Mouse (Mus musculus): ENCODE measurements around the gene Jak1. TPM values are rescaled to one million over a fixed set of nuclear protein-coding genes. Genes with fewer than 3 reads are reported as not detected.

The Jak1 gene
- polyA plus RNA-seq, 1 experiment: 127 TPM

DNA sequence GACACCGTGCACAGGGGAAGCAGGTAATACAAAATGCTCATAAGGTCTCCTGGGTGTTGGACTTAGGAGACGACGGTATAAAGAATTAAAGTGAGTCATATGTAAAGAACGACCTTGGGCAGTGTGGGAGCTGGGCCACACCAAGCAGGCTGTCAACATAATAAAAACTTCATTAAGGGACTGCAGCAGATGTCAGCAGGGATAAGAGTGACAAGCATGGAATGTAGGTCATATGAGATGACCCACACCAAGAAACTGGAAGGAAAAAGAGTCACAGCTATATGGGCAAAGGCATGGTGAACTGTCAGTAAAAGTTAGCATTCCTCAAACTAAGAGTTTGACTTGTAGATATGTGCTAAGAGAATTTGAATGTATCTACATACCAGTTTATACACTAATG lies 120.7 kb downstream of the Jak1 start:
- H3K4me3 ChIP-seq (ENCODE audit: insufficient read depth, low read length): no peak overlapping the region
- TF ChIP-seq CTCF (IDR thresholded peaks at IDR 0.05; ENCODE audit: low read depth, low read length): no peak
- no peak for TF ChIP-seq POLR2A (IDR thresholded peaks at IDR 0.05; ENCODE audit: borderline replicate concordance, low read depth, low read length)
- no peak overlapping the region for H3K27ac ChIP-seq (ENCODE audit: insufficient read depth, low read depth, low read length)
- H3K4me1 ChIP-seq (ENCODE audit: control insufficient read depth, insufficient read depth, low read length): peaks cover 5% of the 10 kb centered on the region; the same call in 1 of the 2 replicates

GRCm38 (mm10) chr4:101143901-101144300 lies 121.2 kb downstream of the Jak1 start:
- Histone ChIP-seq H3K27ac (ENCODE audit: insufficient read depth, low read depth, low read length) (no peak overlapping the region), H3K4me1 (ENCODE audit: control insufficient read depth, insufficient read depth, low read length) (peaks cover 5% of the 10 kb centered on the region; the same call in 1 of the 2 replicates), H3K4me3 (ENCODE audit: insufficient read depth, low read length) (no peak overlapping the region)
- no peak for TF ChIP-seq POLR2A (IDR thresholded peaks at IDR 0.05; ENCODE audit: borderline replicate concordance, low read depth, low read length)
- no peak for TF ChIP-seq CTCF (IDR thresholded peaks at IDR 0.05; ENCODE audit: low read depth, low read length)

DNA sequence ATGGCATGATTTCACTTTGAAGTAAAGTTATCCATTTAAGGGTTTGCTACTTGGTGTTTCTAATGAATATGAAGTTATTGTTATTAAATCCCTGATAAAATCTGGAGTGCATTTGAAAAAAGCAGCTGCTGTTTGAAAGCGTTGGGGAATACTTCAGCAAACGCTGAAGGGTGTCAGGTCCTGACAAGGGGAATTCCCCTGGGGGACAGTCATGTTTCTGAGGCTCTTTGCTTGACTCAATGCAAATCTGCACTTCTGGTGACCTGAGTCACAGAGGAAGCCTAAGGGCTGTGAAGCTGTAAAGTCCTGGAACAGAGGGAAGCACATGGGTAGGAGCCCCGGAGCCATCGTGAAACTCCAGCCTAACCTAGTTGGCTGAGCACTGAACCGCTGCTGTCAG lies 123.3 kb downstream of the Jak1 start:
- TF ChIP-seq POLR2A (IDR thresholded peaks at IDR 0.05; ENCODE audit: borderline replicate concordance, low read depth, low read length): no peak
- TF ChIP-seq CTCF (IDR thresholded peaks at IDR 0.05; ENCODE audit: low read depth, low read length): no peak
- Histone ChIP-seq H3K4me3 (ENCODE audit: insufficient read depth, low read length) (no peak overlapping the region), H3K4me1 (ENCODE audit: control insufficient read depth, insufficient read depth, low read length) (peaks cover 5% of the 10 kb centered on the region; the same call in 1 of the 2 replicates), H3K27ac (ENCODE audit: insufficient read depth, low read depth, low read length) (no peak overlapping the region)

DNA sequence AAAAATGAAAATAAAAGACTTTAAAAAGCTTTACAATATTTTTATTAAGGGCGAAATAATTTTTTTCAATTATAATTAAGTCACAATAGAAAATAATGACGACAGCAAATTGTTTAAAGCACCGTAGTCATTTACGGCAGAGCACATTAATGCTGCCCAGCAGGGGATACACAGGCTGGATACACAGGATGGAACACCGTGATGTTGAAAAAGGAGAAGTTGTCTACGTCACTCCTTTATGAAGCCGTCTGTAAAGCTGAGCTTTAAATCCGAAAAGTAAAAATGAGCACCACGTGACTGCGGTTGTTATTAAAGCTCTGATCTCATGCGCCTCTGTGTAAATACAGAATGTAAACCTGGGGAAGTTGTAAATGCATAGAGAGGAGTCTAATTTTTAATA lies 127.1 kb downstream of the Jak1 start:
- TF ChIP-seq POLR2A (IDR thresholded peaks at IDR 0.05; ENCODE audit: borderline replicate concordance, low read depth, low read length) (no peak), CTCF (IDR thresholded peaks at IDR 0.05; ENCODE audit: low read depth, low read length) (no peak)
- H3K4me3 ChIP-seq (ENCODE audit: insufficient read depth, low read length): no peak overlapping the region
- H3K27ac ChIP-seq (ENCODE audit: insufficient read depth, low read depth, low read length): no peak overlapping the region
- peaks cover 5% of the 10 kb centered on the region; the same call in 1 of the 2 replicates for H3K4me1 ChIP-seq (ENCODE audit: control insufficient read depth, insufficient read depth, low read length)

GRCm38 (mm10) chr4:101135909-101136308 lies 129.2 kb downstream of the Jak1 start:
- no peaks in the 10 kb centered on the region for H3K4me1 ChIP-seq (ENCODE audit: control insufficient read depth, insufficient read depth, low read length)
- no peak for TF ChIP-seq POLR2A (IDR thresholded peaks at IDR 0.05; ENCODE audit: borderline replicate concordance, low read depth, low read length)
- H3K4me3 ChIP-seq (ENCODE audit: insufficient read depth, low read length): no peak overlapping the region

GRCm38 (mm10) chr4:101135013-101135412 lies 130.1 kb downstream of the Jak1 start:
- Histone ChIP-seq H3K4me3 (ENCODE audit: insufficient read depth, low read length) (no peak overlapping the region), H3K27ac (ENCODE audit: insufficient read depth, low read depth, low read length) (no peak overlapping the region), H3K4me1 (ENCODE audit: control insufficient read depth, insufficient read depth, low read length) (no peaks in the 10 kb centered on the region)
- TF ChIP-seq CTCF (IDR thresholded peaks at IDR 0.05; ENCODE audit: low read depth, low read length) (no peak), POLR2A (IDR thresholded peaks at IDR 0.05; ENCODE audit: borderline replicate concordance, low read depth, low read length) (no peak)

More at GRCm38 (mm10) chr4:101135909-101136308, 129.2 kb downstream of the Jak1 start:
- no peak overlapping the region for H3K27ac ChIP-seq (ENCODE audit: insufficient read depth, low read depth, low read length)

GRCm38 (mm10) chr4:101121002-101121401 lies 144.1 kb downstream of the Jak1 start:
- TF ChIP-seq CTCF (IDR thresholded peaks at IDR 0.05; ENCODE audit: low read depth, low read length) (no peak), POLR2A (IDR thresholded peaks at IDR 0.05; ENCODE audit: borderline replicate concordance, low read depth, low read length) (no peak)
- H3K4me1 ChIP-seq (ENCODE audit: control insufficient read depth, insufficient read depth, low read length): no peaks in the 10 kb centered on the region
- no peak overlapping the region for H3K4me3 ChIP-seq (ENCODE audit: insufficient read depth, low read length)
- no peak overlapping the region for H3K27ac ChIP-seq (ENCODE audit: insufficient read depth, low read depth, low read length)

DNA sequence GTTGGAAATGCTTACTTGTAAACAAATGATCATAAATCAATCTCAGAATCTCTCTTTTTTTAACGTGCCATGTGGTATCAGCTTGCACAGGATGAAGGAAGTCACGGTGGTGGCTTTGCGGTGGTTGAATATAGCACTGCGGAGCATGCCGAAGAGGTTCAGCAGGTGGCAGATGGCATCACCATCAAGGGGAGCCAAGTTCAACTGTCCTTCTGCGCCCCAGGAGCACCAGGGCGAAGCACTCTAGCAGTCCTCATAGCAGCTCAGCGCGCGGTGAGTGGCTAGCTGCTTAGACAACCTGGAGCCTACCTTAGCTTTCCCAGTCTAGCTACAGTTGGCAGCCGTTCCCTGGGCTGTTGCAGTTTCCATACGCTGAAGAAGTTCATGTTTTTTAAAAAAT lies 158.0 kb downstream of the Jak1 start:
- no peak overlapping the region for H3K27ac ChIP-seq (ENCODE audit: insufficient read depth, low read depth, low read length)
- no peak overlapping the region for H3K4me3 ChIP-seq (ENCODE audit: insufficient read depth, low read length)
- no peaks in the 10 kb centered on the region for H3K4me1 ChIP-seq (ENCODE audit: control insufficient read depth, insufficient read depth, low read length)
- no peak for TF ChIP-seq POLR2A (IDR thresholded peaks at IDR 0.05; ENCODE audit: borderline replicate concordance, low read depth, low read length)
- no peak for TF ChIP-seq CTCF (IDR thresholded peaks at IDR 0.05; ENCODE audit: low read depth, low read length)

Other genes starting within 250 kb of the Jak1 start
- not detected in 2 replicates for gene Gm10577, start 244.6 kb downstream of the Jak1 start, polyA plus RNA-seq (2012; ENCODE audit: insufficient read depth, insufficient read length, missing spikeins)
- 0.33 TPM in 1 of 2 replicates, not detected in the other for gene Raver2, start 196.3 kb downstream of the Jak1 start, polyA plus RNA-seq (2012; ENCODE audit: insufficient read depth, insufficient read length, missing spikeins)
- gene Ak4, start 154.0 kb upstream of the Jak1 start, polyA plus RNA-seq (2012; ENCODE audit: insufficient read depth, insufficient read length, missing spikeins): 0.39 and 0.68 TPM in 2 replicates
- gene Dnajc6, start 231.4 kb upstream of the Jak1 start, polyA plus RNA-seq (2012; ENCODE audit: insufficient read depth, insufficient read length, missing spikeins): not detected in 2 replicates

All from bone marrow macrophage, adult 2 months (primary cell).